Mouse (Mus musculus) R1 (cell line): ENCODE measurements at regions not wholly inside any gene's neighbourhood (a gene's known extent, or its start where the extent isn't known, plus 50 kb on each side); places are given as distances from the start of the nearest gene placed in this dataset.

Experiments
- DNase-seq: peaks from one replicate; pipeline ENCODE4 v3.0.0-alpha.2; 2018; ENCODE audit warnings: low read depth, low spot score

GRCm38 (mm10) chr3:4226986-4227385, 1523.6 kb upstream of the Gm8797 start:
- DNase-seq: no peak

- no peak for DNase-seq
These were observed 1479.2 kb upstream of the Gm8797 start for GRCm38 (mm10) chr3:4271361-4271760.

GRCm38 (mm10) chr3:4274607-4275006, 1476.0 kb upstream of the Gm8797 start:
- no peak for DNase-seq

GRCm38 (mm10) chr3:4278042-4278441, 1472.6 kb upstream of the Gm8797 start:
- no peak for DNase-seq

- DNase-seq: peak; percentile 11
These were observed 1470.1 kb upstream of the Gm8797 start for GRCm38 (mm10) chr3:4280366-4281020.

- no peak for DNase-seq
These were observed 1469.5 kb upstream of the Gm8797 start for GRCm38 (mm10) chr3:4281092-4281491.

GRCm38 (mm10) chr3:4287141-4287540, 1463.5 kb upstream of the Gm8797 start:
- no peak for DNase-seq

- peak; percentile 56 for DNase-seq
These were observed 1414.2 kb upstream of the Gm8797 start for GRCm38 (mm10) chr3:4336441-4336840.

GRCm38 (mm10) chr3:4339153-4339552, 1411.5 kb upstream of the Gm8797 start:
- peak; percentile 44 for DNase-seq
